Mouse (Mus musculus) forebrain, postnatal 0 days (tissue): ENCODE results near the gene Spire2. TPM values are rescaled to one million over a fixed set of nuclear protein-coding genes. Genes with fewer than 3 reads are reported as not detected.

ENCODE experiments used
- ATAC-seq: fragments of 200-750 bp; cut with Nextera tagmentation; 2 replicates; pipeline ENCODE4 v1.8.0; 2017; ENCODE audit warnings: mild to moderate bottlenecking, moderate library complexity
- DNase-seq: peaks from one replicate; pipeline ENCODE4 v3.0.0-alpha.2; 2015
- H3K27ac ChIP-seq: fragments of 300-500 bp; sonication (generic); 2 replicates; pipeline ENCODE4 v1.5.1; 2014; ENCODE audit warnings: low read depth, mild to moderate bottlenecking, antibody characterized with exemption, low read length, moderate library complexity, mixed read lengths
- H3K27me3 ChIP-seq: fragments of 300-500 bp; sonication (generic); 2 replicates; pipeline ENCODE4 v1.6.1; 2014; ENCODE audit warnings: mild to moderate bottlenecking, low read length, mixed read lengths; ENCODE audit not compliant: insufficient read depth
- H3K36me3 ChIP-seq: fragments of 300-500 bp; sonication (generic); 2 replicates; pipeline ENCODE4 v1.6.1; 2014; ENCODE audit warnings: mild to moderate bottlenecking, moderate library complexity; ENCODE audit not compliant: insufficient read depth
- H3K4me1 ChIP-seq: fragments of 300-500 bp; sonication (generic); 2 replicates; pipeline ENCODE4 v1.6.1; 2014; ENCODE audit warnings: antibody characterized with exemption; ENCODE audit not compliant: insufficient read depth
- H3K4me2 ChIP-seq: fragments of 300-500 bp; sonication (generic); 2 replicates; pipeline ENCODE4 v1.6.1; 2014; ENCODE audit warnings: low read depth, mild to moderate bottlenecking, moderate library complexity
- H3K4me3 ChIP-seq: fragments of 300-500 bp; sonication (generic); 2 replicates; pipeline ENCODE4 v1.5.1; 2014; ENCODE audit warnings: low read depth, low read length, mixed read lengths
- H3K9ac ChIP-seq: fragments of 300-500 bp; sonication (generic); 2 replicates; pipeline ENCODE4 v1.6.1; 2014; ENCODE audit warnings: mild to moderate bottlenecking
- H3K9me3 ChIP-seq: fragments of 300-500 bp; sonication (generic); 2 replicates; pipeline ENCODE4 v1.6.1; 2016; ENCODE audit warnings: low read length
- CTCF ChIP-seq: sonication (generic); IDR thresholded peaks from 2 replicates; pipeline ENCODE4 v1.5.1; 2016; ENCODE audit warnings: antibody characterized with exemption, control low read depth, low read depth
- WGBS: fragments of 180-500 bp; shearing (Covaris S2); extraction: QIAGEN DNeasy Blood & Tissue Kit; methylation state at CpG from one replicate; pipeline ENCODE4 v1.1.7; 2014; 5-methylcytosine and 5-hydroxymethylcytosine counted together
- polyA plus RNA-seq: library from polyadenylated mRNA; unstranded; fragments of >200 nt; fragmentation: Nextera tagmentation; extraction: Ambion mirVana; gene quantifications from 2 replicates; pipeline ENCODE4 v1.2.1, GENCODE M21; 2015
- total RNA-seq: library from RNA; depleted of rRNA; stranded (reverse); fragments of >200 nt; gene quantifications from 2 replicates; pipeline ENCODE4 v1.2.3, GENCODE M21; 2014

Spire2 gene
- total and polyA plus RNA-seq, 2 experiments from 2014 or later: 24.2 to 37.0 TPM

- Histone ChIP-seq H3K4me3 (no peak overlapping the region), H3K4me2 (no peak overlapping the region), H3K9me3 (no peaks in the 10 kb centered on the region), H3K27ac (no peak overlapping the region), H3K27me3 (no peaks in the 10 kb centered on the region), H3K4me1 (no peaks in the 10 kb centered on the region), H3K36me3 (no peaks in the 10 kb centered on the region), H3K9ac (no peak overlapping the region)
- no peak for TF ChIP-seq CTCF
- 94% methylated on average over 8 of the region's 8 CpGs for WGBS
- DNase-seq (no peak), ATAC-seq (no peak)
These were observed 40.8 kb upstream of the Spire2 start for GRCm38 (mm10) chr8:123291716-123292115.

- DNase-seq: no peak
- WGBS: 93% methylated on average over 3 of the region's 3 CpGs
- Histone ChIP-seq H3K27me3 (no peaks in the 10 kb centered on the region), H3K9me3 (no peaks in the 10 kb centered on the region), H3K36me3 (no peaks in the 10 kb centered on the region), H3K9ac (no peak overlapping the region), H3K4me3 (no peak overlapping the region), H3K4me1 (no peaks in the 10 kb centered on the region), H3K4me2 (no peak overlapping the region), H3K27ac (no peak overlapping the region)
- no peak for TF ChIP-seq CTCF
- ATAC-seq: no peak
These were observed 40.2 kb upstream of the Spire2 start for GRCm38 (mm10) chr8:123292281-123292680.

GRCm38 (mm10) chr8:123292785-123293184, 39.7 kb upstream of the Spire2 start:
- no peaks in the 10 kb centered on the region for H3K9me3 ChIP-seq
- WGBS: 86% methylated on average over 2 of the region's 2 CpGs
- DNase-seq: no peak
- no peak overlapping the region for H3K27ac ChIP-seq
- H3K9ac ChIP-seq: no peak overlapping the region
- no peak overlapping the region for H3K4me2 ChIP-seq
- H3K36me3 ChIP-seq: no peaks in the 10 kb centered on the region
- H3K27me3 ChIP-seq: no peaks in the 10 kb centered on the region
- no peak for ATAC-seq
- no peak overlapping the region for H3K4me3 ChIP-seq
- TF ChIP-seq CTCF: no peak
- no peaks in the 10 kb centered on the region for H3K4me1 ChIP-seq

DNA sequence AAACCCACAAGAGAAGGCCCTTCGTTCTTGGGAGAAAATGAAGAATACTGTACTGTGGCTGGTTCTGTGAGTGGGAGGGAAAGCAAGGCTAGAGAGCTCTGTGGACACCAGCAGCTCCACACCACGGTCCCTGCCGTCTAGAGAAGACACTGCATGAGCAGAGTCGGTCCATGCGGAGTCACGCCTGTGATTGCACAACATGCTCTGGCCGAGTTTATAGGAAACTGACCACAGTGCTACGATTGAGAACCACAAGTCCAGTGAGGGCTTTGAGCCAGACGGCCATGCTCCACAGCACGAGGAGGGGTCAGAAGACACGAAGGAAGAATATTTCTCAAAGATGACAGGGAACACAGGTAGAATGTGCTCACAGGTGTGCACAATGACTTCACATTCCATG, 34.2 kb upstream of the Spire2 start:
- H3K9ac ChIP-seq: no peak overlapping the region
- no peak for TF ChIP-seq CTCF
- whole genome bisulfite sequencing: 96% methylated on average over 11 of the region's 11 CpGs
- no peaks in the 10 kb centered on the region for H3K9me3 ChIP-seq
- no peak overlapping the region for H3K27ac ChIP-seq
- ATAC-seq: no peak
- DNase-seq: no peak
- no peaks in the 10 kb centered on the region for H3K27me3 ChIP-seq
- no peaks in the 10 kb centered on the region for H3K4me1 ChIP-seq
- H3K4me2 ChIP-seq: no peak overlapping the region
- H3K4me3 ChIP-seq: no peak overlapping the region
- no peaks in the 10 kb centered on the region for H3K36me3 ChIP-seq

DNA sequence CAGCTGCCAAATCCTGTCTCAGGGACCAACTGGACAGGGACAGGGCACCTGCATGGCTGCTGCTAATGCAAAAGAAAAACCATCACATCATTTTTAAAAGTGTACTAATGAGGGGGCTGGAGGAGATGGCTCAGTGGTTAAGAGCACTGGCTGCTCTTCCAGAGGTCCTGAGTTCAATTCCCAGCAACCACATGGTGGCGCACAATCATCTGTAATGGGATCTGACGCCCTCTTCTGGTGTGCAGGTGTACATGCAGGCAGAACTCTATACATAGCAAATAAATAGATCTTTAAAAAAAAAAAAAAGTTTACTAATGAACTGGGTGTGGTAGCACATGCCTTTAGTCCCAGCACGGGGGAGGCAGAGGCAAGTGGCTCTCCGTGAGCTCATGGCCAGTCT, 23.8 kb upstream of the Spire2 start:
- ATAC-seq: no peak
- Histone ChIP-seq H3K27me3 (no peaks in the 10 kb centered on the region), H3K27ac (no peak overlapping the region), H3K4me3 (no peak overlapping the region), H3K9me3 (no peaks in the 10 kb centered on the region), H3K9ac (no peak overlapping the region), H3K4me1 (no peaks in the 10 kb centered on the region), H3K4me2 (no peak overlapping the region), H3K36me3 (no peaks in the 10 kb centered on the region)
- TF ChIP-seq CTCF: no peak
- 68% methylated on average over 4 of the region's 4 CpGs for WGBS
- no peak for DNase-seq

GRCm38 (mm10) chr8:123317781-123318466, 14.6 kb upstream of the Spire2 start:
- Histone ChIP-seq H3K36me3 (no peaks in the 10 kb centered on the region), H3K27ac (no peak overlapping the region), H3K4me2 (peak overlapping the region; percentile 71), H3K27me3 (no peaks in the 10 kb centered on the region), H3K9ac (peak overlapping the region; percentile 37), H3K4me1 (0 out of 2 replicates have a peak, but pooled peaks cover 5% of the 10 kb centered on the region), H3K9me3 (no peaks in the 10 kb centered on the region), H3K4me3 (peak overlapping the region; percentile 44)
- no peak for TF ChIP-seq CTCF
- 7% methylated on average over 21 of the region's 21 CpGs for WGBS
- ATAC-seq (peak; percentile 50; the same call in 1 of the 2 replicates), DNase-seq (no peak)

GRCm38 (mm10) chr8:123318467-123318911, 14.0 kb upstream of the Spire2 start, which contains the start of gene Fanca:
Gene Fanca (minus strand): TSS chr8:123318576.
- no peaks in the 10 kb centered on the region for H3K9me3 ChIP-seq
- H3K4me3 ChIP-seq: peak within 1 kb of the TSS; percentile 44
- no peaks in the 10 kb centered on the region for H3K36me3 ChIP-seq
- H3K27me3 ChIP-seq: no peaks in the 10 kb centered on the region
- DNase-seq (peak; percentile 92), ATAC-seq (peak; percentile 98)
- H3K9ac ChIP-seq: peak within 1 kb of the TSS; percentile 37
- H3K4me2 ChIP-seq: peak within 1 kb of the TSS; percentile 71
- 3% methylated on average over 24 of the region's 24 CpGs for WGBS
- peak; percentile 59 for TF ChIP-seq CTCF
- no peak within 1 kb of the TSS for H3K27ac ChIP-seq
- H3K4me1 ChIP-seq: 0 out of 2 replicates have a peak, but pooled peaks cover 5% of the 10 kb centered on the region
